ENCODE assay signal across 8 mouse cellular contexts in genomic region chr7:19309278-19309883, GRCm38 (mm10). TPM values are rescaled to one million over a fixed set of nuclear protein-coding genes. Genes with fewer than 3 reads are reported as not detected.
A peak's percentile ranks its signal among the peaks of the same experiment; 100 is the strongest.
DNase-seq lines count a peak whose midpoint lies in the region; ATAC-seq and TF ChIP-seq lines count a peak whose summit lies in the region.

No protein-coding gene starts in this region.

- peak overlapping the region; percentile 70 for H3K9ac ChIP-seq in embryonic facial prominence, embryonic 13.5 days
- H3K9ac ChIP-seq in hindbrain, embryonic 15.5 days = peak overlapping the region; percentile 33; the same call in 1 of the 2 replicates

- no peak for TF ChIP-seq CTCF in lung, adult 2 months (IDR thresholded peaks at IDR 0.05; ENCODE audit: insufficient read depth, low read length)

- no peak for DNase-seq in lung, adult 2 months
- DNase-seq in lung, adult 18-20 months = no peak
- DNase-seq in right cerebral cortex, adult 18-20 months = no peak
- DNase-seq in thymus, postnatal 25 days = no peak
- no peak for DNase-seq in right cerebral cortex, adult 2 months (ENCODE audit: low spot score in 2 of 2)

- no peaks in the 10 kb centered on the region for H3K79me2 ChIP-seq in myocyte (ENCODE audit: control insufficient read depth, insufficient read depth)

- H3K4me1 ChIP-seq in lung, adult 2 months (ENCODE audit: control insufficient read depth, insufficient read depth, low read length) = peaks cover 9% of the 10 kb centered on the region
- H3K4me1 ChIP-seq in embryonic facial prominence, embryonic 13.5 days = peaks cover 30% of the 10 kb centered on the region
- peaks cover 40% of the 10 kb centered on the region for H3K4me1 ChIP-seq in hindbrain, embryonic 15.5 days (replicated peaks)

- peaks cover 53% of the 10 kb centered on the region for H3K27me3 ChIP-seq in embryonic facial prominence, embryonic 13.5 days
- H3K27me3 ChIP-seq in hindbrain, embryonic 15.5 days = peaks cover 48% of the 10 kb centered on the region
- H3K27me3 ChIP-seq in myocyte (ENCODE audit: control insufficient read depth, insufficient read depth, insufficient read length) = no peaks in the 10 kb centered on the region

- H3K36me3 ChIP-seq in embryonic facial prominence, embryonic 13.5 days = no peaks in the 10 kb centered on the region
- H3K36me3 ChIP-seq in hindbrain, embryonic 15.5 days = no peaks in the 10 kb centered on the region
- H3K36me3 ChIP-seq in myocyte (ENCODE audit: control insufficient read depth, insufficient read depth) = no peaks in the 10 kb centered on the region

- no peak for TF ChIP-seq POLR2A in lung, adult 2 months (IDR thresholded peaks at IDR 0.05; ENCODE audit: borderline replicate concordance, extremely low read depth, low read depth, low read length)
- TF ChIP-seq POLR2A in myocyte (IDR thresholded peaks at IDR 0.05; ENCODE audit: insufficient read length, low read depth) = no peak

- peak overlapping the region; percentile 99 for H3K4me2 ChIP-seq in embryonic facial prominence, embryonic 13.5 days
- peak overlapping the region; percentile 100 for H3K4me2 ChIP-seq in hindbrain, embryonic 15.5 days
- H3K4me2 ChIP-seq in myocyte (ENCODE audit: low read depth) = peak overlapping the region; percentile 100

- H3K9me3 ChIP-seq in embryonic facial prominence, embryonic 13.5 days = no peaks in the 10 kb centered on the region
- H3K9me3 ChIP-seq in hindbrain, embryonic 15.5 days = no peaks in the 10 kb centered on the region

- peak overlapping the region; percentile 60 for H3K4me3 ChIP-seq in lung, adult 2 months (replicated peaks; ENCODE audit: extremely low read depth, low read depth, low read length)
- peak overlapping the region; percentile 66 for H3K4me3 ChIP-seq in embryonic facial prominence, embryonic 13.5 days
- H3K4me3 ChIP-seq in hindbrain, embryonic 15.5 days = peak overlapping the region; percentile 57
- peak overlapping the region; percentile 65 for H3K4me3 ChIP-seq in myocyte

- H3ac ChIP-seq in myocyte (ENCODE audit: control insufficient read depth, insufficient read length) = peak overlapping the region; percentile 13

- no peak overlapping the region; the same call in 1 of the 2 replicates for H3K27ac ChIP-seq in embryonic facial prominence, embryonic 13.5 days
- no peak overlapping the region for H3K27ac ChIP-seq in hindbrain, embryonic 15.5 days (replicated peaks)

- no peak for ATAC-seq in embryonic facial prominence, embryonic 13.5 days (ENCODE audit: insufficient number of reproducible peaks, insufficient read depth, low FRiP score, low TSS enrichment, low read depth)
- no peak for ATAC-seq in hindbrain, embryonic 15.5 days (ENCODE audit: low FRiP score, low read depth)

- under 1% methylated on average over 48 of the region's 48 CpGs for WGBS in lung, adult 2 months
- 1% methylated on average over 48 of the region's 48 CpGs for WGBS in embryonic facial prominence, embryonic 13.5 days
- 2% methylated on average over 48 of the region's 48 CpGs for WGBS in hindbrain, embryonic 15.5 days

TF ChIP-seq in myocyte, 11 proteins besides CTCF, POLR2A, EP300 and RAD21:
- TF ChIP-seq TCF3 (IDR thresholded peaks at IDR 0.05; ENCODE audit: insufficient read length, low read depth) = no peak
- no peak for TF ChIP-seq POLR2AphosphoS2 (IDR thresholded peaks at IDR 0.05; ENCODE audit: insufficient read length, low read depth)
- TF ChIP-seq SRF (IDR thresholded peaks at IDR 0.05; ENCODE audit: control insufficient read depth, insufficient read length, low read depth) = no peak
- no peak for TF ChIP-seq REST (IDR thresholded peaks at IDR 0.05; ENCODE audit: insufficient read depth, insufficient read length)
- TF ChIP-seq MYOD1 (IDR thresholded peaks at IDR 0.05; ENCODE audit: control insufficient read depth in 1 of 3, insufficient read length in 2 of 3, low read depth in 2 of 3) = no peak
- no peak for TF ChIP-seq CEBPB (IDR thresholded peaks at IDR 0.05; ENCODE audit: insufficient read depth, poor library complexity, severe bottlenecking)
- TF ChIP-seq MYOG (IDR thresholded peaks at IDR 0.05; ENCODE audit: control insufficient read depth in 1 of 3, insufficient read depth in 1 of 3, insufficient read length in 2 of 3, low read depth in 2 of 3) = no peak
- no peak for TF ChIP-seq MAX (IDR thresholded peaks at IDR 0.05; ENCODE audit: low read depth)
- no peak for TF ChIP-seq TCF12 (IDR thresholded peaks at IDR 0.05; ENCODE audit: insufficient read depth, poor library complexity, severe bottlenecking)

RNA-seq across cellular contexts. Expression of gene Fosb, which starts 0.5 kb away (rescaled TPM):
- 4.0 and 4.6 TPM in 2 replicates for polyA plus RNA-seq in lung, adult 2 months (2012; rRNA removed)
- polyA plus RNA-seq in embryonic facial prominence, embryonic 13.5 days (2015; fragmentation: Nextera tagmentation; extraction: Ambion mirVana) = 0.06 and 0.23 TPM in 2 replicates
- 0.08 and 0.14 TPM in 2 replicates for polyA plus RNA-seq in hindbrain, embryonic 15.5 days (2015; fragmentation: Nextera tagmentation; extraction: Ambion mirVana)
- polyA plus RNA-seq in myocyte (2012; fragmentation: generic; extraction: Trizol) = 0.82 TPM

RNA-seq across cellular contexts. Expression of gene Rtn2, which starts 27.0 kb away (rescaled TPM):
- polyA plus RNA-seq in lung, adult 2 months (2012; rRNA removed) = 56.3 and 76.2 TPM in 2 replicates
- 10.2 and 11.7 TPM in 2 replicates for polyA plus RNA-seq in embryonic facial prominence, embryonic 13.5 days (2015; fragmentation: Nextera tagmentation; extraction: Ambion mirVana)
- polyA plus RNA-seq in hindbrain, embryonic 15.5 days (2015; fragmentation: Nextera tagmentation; extraction: Ambion mirVana) = 112 and 130 TPM in 2 replicates
- polyA plus RNA-seq in myocyte (2012; fragmentation: generic; extraction: Trizol) = 340 TPM

RNA-seq across cellular contexts. Expression of gene Ppm1n, which starts 29.5 kb away (rescaled TPM):
- 0.23 and 0.36 TPM in 2 replicates for polyA plus RNA-seq in lung, adult 2 months (2012; rRNA removed)
- polyA plus RNA-seq in embryonic facial prominence, embryonic 13.5 days (2015; fragmentation: Nextera tagmentation; extraction: Ambion mirVana) = not detected in 2 replicates
- 0.96 and 1.2 TPM in 2 replicates for polyA plus RNA-seq in hindbrain, embryonic 15.5 days (2015; fragmentation: Nextera tagmentation; extraction: Ambion mirVana)
- 0.42 TPM for polyA plus RNA-seq in myocyte (2012; fragmentation: generic; extraction: Trizol)

RNA-seq across cellular contexts. Expression of gene Ercc1, which starts 35.2 kb away (rescaled TPM):
- polyA plus RNA-seq in lung, adult 2 months (2012; rRNA removed) = 38.7 and 46.6 TPM in 2 replicates
- polyA plus RNA-seq in embryonic facial prominence, embryonic 13.5 days (2015; fragmentation: Nextera tagmentation; extraction: Ambion mirVana) = 93.2 and 106 TPM in 2 replicates
- polyA plus RNA-seq in hindbrain, embryonic 15.5 days (2015; fragmentation: Nextera tagmentation; extraction: Ambion mirVana) = 84.8 and 88.9 TPM in 2 replicates
- 83.1 TPM for polyA plus RNA-seq in myocyte (2012; fragmentation: generic; extraction: Trizol)

RNA-seq across cellular contexts. Expression of gene Vasp, which starts 37.8 kb away (rescaled TPM):
- 194 TPM in 2 replicates for polyA plus RNA-seq in lung, adult 2 months (2012; rRNA removed)
- 57.3 and 64.0 TPM in 2 replicates for polyA plus RNA-seq in embryonic facial prominence, embryonic 13.5 days (2015; fragmentation: Nextera tagmentation; extraction: Ambion mirVana)
- 41.5 and 42.1 TPM in 2 replicates for polyA plus RNA-seq in hindbrain, embryonic 15.5 days (2015; fragmentation: Nextera tagmentation; extraction: Ambion mirVana)
- polyA plus RNA-seq in myocyte (2012; fragmentation: generic; extraction: Trizol) = 189 TPM
